Mouse (Mus musculus) cerebellum, adult 2 months (tissue): Measurements from ENCODE around the gene Dlgap1.

Experiments
- CTCF ChIP-seq: fragments of 200-500 bp; IDR thresholded peaks from 2 replicates; pipeline ENCODE4 v1.5.1; 2011; ENCODE audit warnings: low read depth, mild to moderate bottlenecking, control low read depth, low read length, moderate library complexity, borderline replicate concordance; ENCODE audit not compliant: insufficient read depth
- POLR2A ChIP-seq: fragments of 200-500 bp; IDR thresholded peaks from 2 replicates; pipeline ENCODE4 v1.6.1; 2011; ENCODE audit warnings: low read length, control low read depth, borderline replicate concordance; ENCODE audit not compliant: insufficient read depth

- no peak for TF ChIP-seq CTCF
- no peak for TF ChIP-seq POLR2A
These were observed 303.3 kb downstream of the Dlgap1 start for GRCm38 (mm10) chr17:70272125-70272524.
